Mouse (Mus musculus) lung, postnatal 0 days (tissue): Measurements from ENCODE around the gene Sec16a.

Experiments
- CTCF ChIP-seq: IDR thresholded peaks from 2 replicates; pipeline ENCODE4 v1.5.1; 2016; ENCODE audit warnings: antibody characterized with exemption, mild to moderate bottlenecking
- EP300 ChIP-seq: IDR thresholded peaks from 2 replicates; pipeline ENCODE4 v1.6.1; 2016; ENCODE audit warnings: antibody characterized with exemption, mild to moderate bottlenecking, control low read depth

- TF ChIP-seq CTCF (no peak), EP300 (no peak)
These were observed 81.5 kb downstream of the Sec16a start for GRCm38 (mm10) chr2:26363481-26363880.
